Mouse (Mus musculus) kidney, postnatal 25 days (tissue): Measurements from ENCODE around the gene Hivep2.

Source experiments
- DNase-seq, 2 experiments: peaks; one replicate each; pipeline ENCODE4 v3.0.0; 2021; ENCODE audit warnings: mixed read lengths in 2 of 2

Gene Hivep2

DNA sequence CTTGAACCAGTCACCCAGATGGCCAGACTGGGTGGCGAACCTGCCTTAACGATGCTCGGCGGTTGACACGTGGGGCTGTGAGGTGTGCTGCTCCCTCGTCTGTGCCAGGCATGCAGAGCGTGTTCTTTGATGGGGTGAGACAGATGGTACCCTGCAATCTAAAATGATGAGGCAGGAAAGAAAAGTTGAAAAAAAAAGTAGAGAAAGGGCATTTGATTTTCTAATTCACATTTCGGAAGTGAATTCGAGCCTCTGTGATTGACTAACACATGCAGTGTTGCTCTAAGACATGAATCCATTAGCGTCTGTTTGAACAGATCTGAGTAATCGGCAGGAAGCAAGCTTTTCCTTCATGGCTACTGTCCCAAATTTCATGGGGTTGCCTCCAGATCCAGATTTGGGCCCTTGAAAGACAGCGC is 119.4 kb downstream of the Hivep2 start:
- DNase-seq: peak in 1 of 2 experiments; percentile 16

GRCm38 (mm10) chr10:14085882-14086515 is 120.1 kb downstream of the Hivep2 start:
- no peak for DNase-seq

DNA sequence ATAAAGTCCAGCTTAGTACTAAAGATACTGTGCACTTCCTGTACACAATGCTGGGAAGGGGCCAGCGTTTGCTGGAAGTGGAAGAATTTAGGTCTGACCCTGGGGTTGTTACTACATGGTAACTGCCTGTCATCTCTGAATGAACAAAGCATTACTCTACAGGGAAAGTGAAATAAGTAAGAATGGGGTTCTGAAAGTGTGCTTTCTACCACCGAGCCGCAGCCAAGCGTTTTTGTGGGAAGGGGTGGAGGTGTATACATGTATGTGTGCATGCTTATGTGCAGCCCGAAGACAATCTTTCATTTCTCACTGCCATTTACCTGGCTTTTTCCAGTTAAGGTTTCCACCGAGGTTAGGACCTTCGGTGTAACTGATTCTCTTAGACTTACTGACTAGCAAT is 121.4 kb downstream of the Hivep2 start:
- DNase-seq: peak in 1 of 2 experiments; percentile 16

- DNase-seq: peak in 1 of 2 experiments; percentile 50
Measured at GRCm38 (mm10) chr10:14089488-14089887, 123.6 kb downstream of the Hivep2 start.

DNA sequence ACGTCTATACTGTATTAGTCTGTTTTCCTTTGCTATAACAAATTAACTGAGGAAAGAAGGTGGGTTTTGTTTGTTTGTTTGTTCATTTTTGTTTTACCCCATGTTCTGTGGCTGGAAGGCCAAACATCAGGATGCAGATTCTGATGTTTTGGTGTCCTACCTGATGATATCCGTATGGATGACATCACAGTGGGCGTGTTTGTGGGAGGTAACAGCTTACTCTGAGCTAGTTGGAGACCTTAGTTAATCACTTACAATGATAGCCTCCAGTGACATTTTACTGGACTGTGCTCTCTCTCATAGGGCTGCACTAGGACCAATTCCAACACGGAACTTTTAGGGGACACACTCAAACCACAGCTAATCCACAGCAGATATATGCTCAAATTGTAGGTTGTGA is 128.2 kb downstream of the Hivep2 start:
- no peak for DNase-seq

GRCm38 (mm10) chr10:14096045-14096444 is 130.2 kb downstream of the Hivep2 start:
- no peak for DNase-seq

DNA sequence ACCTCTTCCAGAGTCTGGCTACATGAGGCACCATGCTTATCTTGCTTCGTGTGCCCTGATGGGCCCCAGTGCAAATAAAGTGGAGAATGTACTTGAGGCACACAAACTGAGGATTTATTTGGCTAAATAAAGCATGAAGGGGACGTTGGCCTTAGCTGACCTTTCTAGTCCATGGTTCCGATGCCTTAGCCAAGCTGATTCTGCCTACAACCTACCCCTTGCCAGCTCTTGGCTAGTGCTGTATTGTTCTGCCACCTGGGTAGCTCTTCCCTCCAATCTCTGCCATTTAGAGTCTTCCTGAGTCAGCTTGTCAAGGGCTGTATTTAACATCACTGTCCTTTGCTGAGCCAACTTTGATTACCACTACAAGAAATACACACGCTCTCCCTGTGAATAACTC is 133.3 kb downstream of the Hivep2 start:
- no peak for DNase-seq

DNA sequence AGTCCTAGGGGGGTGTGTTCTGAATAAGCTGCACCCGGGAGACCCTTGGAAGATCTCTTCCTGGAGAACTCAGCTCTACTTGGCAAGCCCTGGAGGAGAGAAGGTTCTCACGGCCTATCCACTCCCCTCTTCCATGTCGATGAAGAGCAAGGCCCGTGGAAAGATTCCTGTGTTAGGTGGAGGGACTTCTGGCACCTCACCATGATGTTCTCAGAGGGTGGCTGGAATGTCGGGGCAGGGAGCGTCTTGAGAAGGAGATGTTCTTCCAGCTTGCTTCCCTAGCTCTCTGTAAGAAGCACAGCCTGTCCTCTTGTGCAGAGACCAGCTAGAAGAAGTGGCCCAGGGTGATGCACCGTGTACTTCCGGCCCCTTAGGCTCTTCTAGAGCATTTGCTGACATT is 134.2 kb downstream of the Hivep2 start:
- no peak for DNase-seq

DNA sequence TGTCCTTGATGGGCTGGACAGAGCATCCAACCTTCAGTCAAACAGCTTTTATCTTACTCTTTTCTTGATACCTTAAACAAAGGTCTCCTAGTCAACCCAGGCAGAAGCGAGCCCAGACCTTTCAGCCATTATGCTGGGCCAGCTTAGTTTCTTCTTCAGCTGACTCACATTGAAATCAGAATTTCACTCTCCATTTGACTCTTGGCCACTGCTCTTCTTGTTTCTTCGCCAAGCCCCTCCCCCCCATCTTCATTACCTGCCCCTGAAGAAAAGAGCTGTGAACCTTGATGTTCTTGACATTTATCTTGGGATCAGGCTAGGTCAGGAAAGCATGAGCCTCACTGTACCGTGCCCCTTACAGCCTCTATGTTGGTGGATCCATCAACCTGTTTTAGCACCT is 135.0 kb downstream of the Hivep2 start:
- DNase-seq: no peak

DNA sequence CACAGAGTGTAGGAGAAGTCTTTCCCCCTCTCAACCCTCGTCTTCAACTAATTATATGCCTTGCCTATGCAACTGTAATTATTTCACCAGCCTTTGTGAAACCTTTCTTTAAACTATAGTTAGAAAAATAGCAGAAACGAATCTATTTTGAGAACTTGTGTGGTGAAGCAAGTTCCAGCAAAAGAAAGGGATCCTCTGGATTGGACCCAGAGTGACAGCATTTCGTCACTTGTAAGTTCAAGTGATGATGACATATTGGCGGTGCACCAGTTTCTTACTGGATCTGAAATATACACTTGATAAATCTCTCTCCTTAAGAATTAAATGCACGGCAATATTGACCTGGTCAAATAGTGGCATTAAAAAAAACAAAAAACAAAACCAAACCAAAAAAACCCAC is 136.1 kb downstream of the Hivep2 start:
- DNase-seq: no peak

GRCm38 (mm10) chr10:14107980-14108671 is 142.3 kb downstream of the Hivep2 start:
- DNase-seq: no peak

GRCm38 (mm10) chr10:14115846-14116245 is 150.0 kb downstream of the Hivep2 start:
- no peak for DNase-seq

DNA sequence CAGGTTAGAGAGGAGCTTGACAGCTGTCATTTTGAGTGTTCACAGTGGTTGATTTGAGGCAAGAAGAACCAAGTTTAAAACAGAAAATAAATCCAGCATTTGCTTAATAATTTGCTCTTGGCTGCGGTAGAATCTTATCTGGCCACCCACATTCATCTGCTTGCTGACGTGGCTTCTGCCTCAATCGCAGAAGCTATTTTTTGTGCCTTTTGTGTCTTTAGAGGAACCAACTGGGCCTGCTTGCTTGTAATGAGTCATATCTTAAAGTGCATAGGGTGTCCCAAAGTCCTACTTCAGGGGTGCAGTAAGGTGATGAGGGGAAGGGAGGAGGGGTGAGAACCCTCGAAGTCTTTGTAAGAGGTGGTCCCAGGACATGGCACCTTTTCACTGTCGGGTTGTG is 151.1 kb downstream of the Hivep2 start:
- no peak for DNase-seq

DNA sequence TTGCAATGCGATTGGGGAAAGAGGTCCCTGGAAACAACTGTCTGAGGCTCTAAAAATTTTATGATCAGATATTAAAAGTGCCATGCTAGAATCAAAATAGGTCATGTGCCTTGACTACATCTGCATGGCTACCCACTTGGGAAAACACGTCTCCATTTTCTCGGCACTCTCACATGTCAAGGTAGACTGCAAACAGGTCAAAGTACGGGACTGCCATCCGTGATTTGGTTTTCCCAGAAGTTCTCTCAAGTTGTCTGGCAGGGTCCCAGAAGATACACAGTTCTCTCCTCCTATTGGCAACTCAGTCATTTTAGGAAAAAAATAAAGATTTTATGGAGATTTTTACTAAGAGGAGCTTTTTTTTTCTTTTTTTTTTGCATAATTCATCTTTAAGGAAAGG is 153.3 kb downstream of the Hivep2 start:
- DNase-seq: no peak

GRCm38 (mm10) chr10:14120512-14120911 is 154.6 kb downstream of the Hivep2 start:
- no peak for DNase-seq

GRCm38 (mm10) chr10:14127826-14128225 is 162.0 kb downstream of the Hivep2 start:
- DNase-seq: no peak

GRCm38 (mm10) chr10:14130270-14130669 is 164.4 kb downstream of the Hivep2 start:
- DNase-seq: no peak

GRCm38 (mm10) chr10:14131307-14131706 is 165.4 kb downstream of the Hivep2 start:
- DNase-seq: no peak

DNA sequence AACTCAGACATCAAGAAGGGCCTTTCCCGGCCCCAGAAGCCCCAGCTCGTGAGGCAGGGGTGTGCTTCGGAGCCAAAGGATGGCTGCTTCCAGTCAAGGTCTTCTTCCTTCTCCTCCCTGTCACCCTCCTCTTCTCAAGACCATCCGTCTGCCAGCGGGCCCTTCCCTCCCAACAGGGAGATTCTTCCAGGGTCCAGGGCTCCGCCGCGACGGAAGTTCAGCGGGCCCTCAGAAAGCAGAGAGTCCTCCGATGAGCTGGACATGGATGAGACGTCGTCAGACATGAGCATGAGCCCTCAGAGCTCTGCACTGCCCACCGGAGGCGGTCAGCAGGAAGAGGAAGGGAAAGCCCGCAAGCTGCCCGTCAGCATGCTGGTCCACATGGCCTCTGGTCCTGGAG is 166.2 kb downstream of the Hivep2 start:
- no peak for DNase-seq

DNA sequence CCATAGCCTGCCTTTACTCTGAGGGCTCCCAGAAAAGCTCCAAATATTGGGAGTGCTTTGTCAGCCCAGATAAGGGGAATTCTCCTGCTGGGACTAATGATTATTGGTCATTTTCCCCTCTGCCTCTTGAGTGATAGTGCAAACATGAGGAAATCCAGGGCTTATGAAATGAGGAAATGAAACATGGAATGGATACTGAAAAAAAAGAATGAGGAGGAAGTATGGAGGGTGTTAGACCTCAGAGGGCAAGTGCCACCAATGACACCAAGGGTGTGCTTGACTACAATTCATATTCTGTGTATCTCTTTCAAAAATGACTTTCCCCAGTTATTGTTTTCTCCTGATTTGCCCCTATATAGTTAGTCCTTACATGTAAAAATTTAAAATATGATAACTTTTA is 167.1 kb downstream of the Hivep2 start:
- no peak for DNase-seq

- no peak for DNase-seq
Measured at GRCm38 (mm10) chr10:14138663-14139062, 172.8 kb downstream of the Hivep2 start.

DNA sequence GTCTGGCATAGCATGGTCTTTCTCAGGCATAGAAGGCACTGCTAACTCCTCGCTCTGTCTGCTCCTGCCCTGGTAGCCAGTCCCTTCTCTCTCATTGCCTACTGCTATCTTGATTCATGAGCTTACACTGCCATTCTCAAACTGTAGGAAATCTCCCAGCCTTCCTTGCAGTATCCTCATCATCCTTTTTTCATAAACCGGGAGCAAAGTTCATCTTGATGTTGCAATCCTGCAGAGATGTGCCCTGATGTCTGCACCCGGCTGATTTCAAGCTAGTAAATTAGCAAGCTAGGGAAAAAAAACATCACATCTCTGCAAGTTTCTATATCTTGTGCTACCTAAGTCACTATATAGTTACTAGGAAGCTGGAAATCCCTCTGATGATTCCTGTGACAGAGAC is 179.0 kb downstream of the Hivep2 start:
- no peak for DNase-seq

DNA sequence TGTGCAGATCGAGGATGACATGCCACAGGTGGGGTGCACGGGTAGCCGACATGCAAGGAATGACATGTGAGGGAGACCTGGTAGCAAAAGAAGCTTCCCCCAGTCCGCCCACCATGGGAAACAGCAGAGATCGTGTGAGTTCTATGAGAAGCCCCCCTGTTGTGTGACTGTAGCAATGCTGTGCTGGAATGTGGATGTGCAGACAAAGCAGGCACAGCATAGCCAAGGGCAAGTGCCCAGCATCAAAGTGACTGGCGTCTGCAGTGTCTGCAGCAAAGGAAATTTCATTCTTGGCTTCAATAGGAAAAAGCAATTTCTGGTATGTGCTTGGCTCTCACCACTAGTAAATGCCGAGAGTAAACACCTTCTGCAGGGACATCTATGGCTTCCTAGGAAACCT is 199.0 kb downstream of the Hivep2 start:
- DNase-seq: no peak

- peak in 1 of 2 experiments; percentile 42 for DNase-seq
Measured at GRCm38 (mm10) chr10:14168197-14168844, 202.4 kb downstream of the Hivep2 start.
